Mouse (Mus musculus): ENCODE data around the gene Pde7b. TPM values are rescaled to one million over a fixed set of nuclear protein-coding genes. Genes with fewer than 3 reads are reported as not detected.

The Pde7b gene
- polyA plus RNA-seq, 1 experiment: 9.5 TPM

GRCm38 (mm10) chr10:20398641-20399390 is 326.1 kb downstream of the Pde7b start:
- no peak overlapping the region for H3K4me3 ChIP-seq (ENCODE audit: insufficient read depth, low read depth, low read length)
- H3K4me1 ChIP-seq (ENCODE audit: control insufficient read depth, insufficient read depth, insufficient read length, low read length): no peaks in the 10 kb centered on the region
- H3K27ac ChIP-seq (replicated peaks; ENCODE audit: low read depth, low read length): no peak overlapping the region

GRCm38 (mm10) chr10:20398224-20398623 is 326.7 kb downstream of the Pde7b start:
- Histone ChIP-seq H3K27ac (replicated peaks; ENCODE audit: low read depth, low read length) (no peak overlapping the region), H3K4me1 (ENCODE audit: control insufficient read depth, insufficient read depth, insufficient read length, low read length) (no peaks in the 10 kb centered on the region), H3K4me3 (ENCODE audit: insufficient read depth, low read depth, low read length) (no peak overlapping the region)

- H3K4me1 ChIP-seq (ENCODE audit: control insufficient read depth, insufficient read depth, insufficient read length, low read length): no peaks in the 10 kb centered on the region
- no peak overlapping the region for H3K4me3 ChIP-seq (ENCODE audit: insufficient read depth, low read depth, low read length)
- no peak overlapping the region for H3K27ac ChIP-seq (replicated peaks; ENCODE audit: low read depth, low read length)
These were observed 329.1 kb downstream of the Pde7b start for GRCm38 (mm10) chr10:20395778-20396177.

GRCm38 (mm10) chr10:20394815-20395214 is 330.1 kb downstream of the Pde7b start:
- no peak overlapping the region for H3K4me3 ChIP-seq (ENCODE audit: insufficient read depth, low read depth, low read length)
- H3K4me1 ChIP-seq (ENCODE audit: control insufficient read depth, insufficient read depth, insufficient read length, low read length): no peaks in the 10 kb centered on the region
- no peak overlapping the region for H3K27ac ChIP-seq (replicated peaks; ENCODE audit: low read depth, low read length)

- no peaks in the 10 kb centered on the region for H3K4me1 ChIP-seq (ENCODE audit: control insufficient read depth, insufficient read depth, insufficient read length, low read length)
- no peak overlapping the region for H3K27ac ChIP-seq (replicated peaks; ENCODE audit: low read depth, low read length)
- H3K4me3 ChIP-seq (ENCODE audit: insufficient read depth, low read depth, low read length): no peak overlapping the region
These were observed 334.3 kb downstream of the Pde7b start for GRCm38 (mm10) chr10:20390568-20390967.

GRCm38 (mm10) chr10:20382807-20383419 is 342.0 kb downstream of the Pde7b start:
- Histone ChIP-seq H3K27ac (replicated peaks; ENCODE audit: low read depth, low read length) (no peak overlapping the region), H3K4me3 (ENCODE audit: insufficient read depth, low read depth, low read length) (no peak overlapping the region), H3K4me1 (ENCODE audit: control insufficient read depth, insufficient read depth, insufficient read length, low read length) (no peaks in the 10 kb centered on the region)

- Histone ChIP-seq H3K4me3 (ENCODE audit: insufficient read depth, low read depth, low read length) (no peak overlapping the region), H3K4me1 (ENCODE audit: control insufficient read depth, insufficient read depth, insufficient read length, low read length) (no peaks in the 10 kb centered on the region), H3K27ac (replicated peaks; ENCODE audit: low read depth, low read length) (no peak overlapping the region)
These were observed 343.5 kb downstream of the Pde7b start for GRCm38 (mm10) chr10:20381352-20381751.

- Histone ChIP-seq H3K4me1 (ENCODE audit: control insufficient read depth, insufficient read depth, insufficient read length, low read length) (no peaks in the 10 kb centered on the region), H3K4me3 (ENCODE audit: insufficient read depth, low read depth, low read length) (no peak overlapping the region), H3K27ac (replicated peaks; ENCODE audit: low read depth, low read length) (no peak overlapping the region)
These were observed 344.1 kb downstream of the Pde7b start for GRCm38 (mm10) chr10:20380798-20381197.

GRCm38 (mm10) chr10:20379071-20379735 is 345.7 kb downstream of the Pde7b start:
- H3K4me3 ChIP-seq (ENCODE audit: insufficient read depth, low read depth, low read length): no peak overlapping the region
- H3K4me1 ChIP-seq (ENCODE audit: control insufficient read depth, insufficient read depth, insufficient read length, low read length): no peaks in the 10 kb centered on the region
- H3K27ac ChIP-seq (replicated peaks; ENCODE audit: low read depth, low read length): no peak overlapping the region

- H3K4me3 ChIP-seq (ENCODE audit: insufficient read depth, low read depth, low read length): no peak overlapping the region
These were observed 347.3 kb downstream of the Pde7b start for GRCm38 (mm10) chr10:20377621-20378020.

GRCm38 (mm10) chr10:20372046-20372445 is 352.8 kb downstream of the Pde7b start:
- H3K4me1 ChIP-seq (ENCODE audit: control insufficient read depth, insufficient read depth, insufficient read length, low read length): no peaks in the 10 kb centered on the region
- no peak overlapping the region for H3K27ac ChIP-seq (replicated peaks; ENCODE audit: low read depth, low read length)
- H3K4me3 ChIP-seq (ENCODE audit: insufficient read depth, low read depth, low read length): no peak overlapping the region

More at GRCm38 (mm10) chr10:20377621-20378020, 347.3 kb downstream of the Pde7b start:
- H3K27ac ChIP-seq (replicated peaks; ENCODE audit: low read depth, low read length): no peak overlapping the region
- H3K4me1 ChIP-seq (ENCODE audit: control insufficient read depth, insufficient read depth, insufficient read length, low read length): no peaks in the 10 kb centered on the region

GRCm38 (mm10) chr10:20362450-20363118 is 362.3 kb downstream of the Pde7b start:
- Histone ChIP-seq H3K4me3 (ENCODE audit: insufficient read depth, low read depth, low read length) (no peak overlapping the region), H3K4me1 (ENCODE audit: control insufficient read depth, insufficient read depth, insufficient read length, low read length) (no peaks in the 10 kb centered on the region), H3K27ac (replicated peaks; ENCODE audit: low read depth, low read length) (no peak overlapping the region)

- Histone ChIP-seq H3K27ac (replicated peaks; ENCODE audit: low read depth, low read length) (no peak overlapping the region), H3K4me1 (ENCODE audit: control insufficient read depth, insufficient read depth, insufficient read length, low read length) (no peaks in the 10 kb centered on the region), H3K4me3 (ENCODE audit: insufficient read depth, low read depth, low read length) (no peak overlapping the region)
These were observed 363.1 kb downstream of the Pde7b start for GRCm38 (mm10) chr10:20361542-20362449.

- no peak overlapping the region for H3K4me3 ChIP-seq (ENCODE audit: insufficient read depth, low read depth, low read length)
- no peaks in the 10 kb centered on the region for H3K4me1 ChIP-seq (ENCODE audit: control insufficient read depth, insufficient read depth, insufficient read length, low read length)
- H3K27ac ChIP-seq (replicated peaks; ENCODE audit: low read depth, low read length): no peak overlapping the region
These were observed 376.0 kb downstream of the Pde7b start for GRCm38 (mm10) chr10:20348894-20349293.

All from brown adipose tissue, adult 24 weeks (tissue).